Comparison of ENCODE assay signal across 21 mouse cellular contexts in genomic region chr13:55431889-55432685, GRCm38 (mm10). TPM values are rescaled to one million over a fixed set of nuclear protein-coding genes. Genes with fewer than 3 reads are reported as not detected.
DNase-seq lines count a peak whose midpoint lies in the region; ATAC-seq lines count a peak whose summit lies in the region.
"Had no signal": no experiment of that assay in that cellular context is flagged by ENCODE, and none has a peak within 500 bp of the region (broad histone marks: within the 10 kb centered on the region; RNA-seq: fewer than 3 reads in every experiment).

No protein-coding gene starts in this region.

- WGBS in heart, embryonic 12.5 days = 72% methylated on average over 10 of the region's 10 CpGs

- H3K36me3 ChIP-seq in heart, embryonic 12.5 days = no peaks in the 10 kb centered on the region
- H3K36me3 ChIP-seq: embryonic facial prominence, embryonic 12.5 days; forebrain, embryonic 10.5 days; heart, embryonic 13.5 days; midbrain, embryonic 10.5 days had no signal

- ATAC-seq in granulocyte monocyte progenitor cell, adult 5-6 weeks (replicated peaks; ENCODE audit: poor library complexity, severe bottlenecking) = peak; percentile 64
- ATAC-seq in neutrophil, adult 5-6 weeks (ENCODE audit: extremely low read depth, insufficient number of reproducible peaks, low FRiP score, poor library complexity, severe bottlenecking) = peak; percentile 70
- no peak for ATAC-seq in heart, embryonic 12.5 days (ENCODE audit: insufficient number of reproducible peaks, low FRiP score)

- DNase-seq in A20 (ENCODE audit: low read depth, low spot score) = peak; percentile 81
- peak; percentile 86 for DNase-seq in CD4-positive, CD25-positive, alpha-beta regulatory T cell, adult 2 months (ENCODE audit: low read depth, low spot score)
- DNase-seq in layer of hippocampus, adult 9-10 months (ENCODE audit: low spot score) = no peak
- no peak for DNase-seq in embryo, embryonic 9.5 days (ENCODE audit: extremely low spot score)
- DNase-seq in left cerebral cortex, adult 9 months (ENCODE audit: low spot score in 2 of 2) = no peak
- DNase-seq: cerebellum, postnatal 14 days; gastrocnemius, adult 2 months; kidney, adult 8-10 months had no signal

- H3K4me3 ChIP-seq in heart, embryonic 12.5 days = no peak overlapping the region
- H3K4me3 ChIP-seq: embryonic facial prominence, embryonic 12.5 days; forebrain, embryonic 10.5 days; gastrocnemius, adult 2 months; heart, embryonic 13.5 days; midbrain, embryonic 10.5 days had no signal

- no peak overlapping the region for H3K4me2 ChIP-seq in heart, embryonic 12.5 days
- H3K4me2 ChIP-seq: embryonic facial prominence, embryonic 12.5 days; heart, embryonic 13.5 days; hindbrain, embryonic 14.5 days had no signal

- H3K9me3 ChIP-seq in heart, embryonic 12.5 days (replicated peaks) = peaks cover 11% of the 10 kb centered on the region
- H3K9me3 ChIP-seq: embryonic facial prominence, embryonic 12.5 days had no signal

- peaks cover 7% of the 10 kb centered on the region; the same call in 1 of the 2 replicates for H3K27me3 ChIP-seq in heart, embryonic 12.5 days (replicated peaks)
- H3K27me3 ChIP-seq: embryonic facial prominence, embryonic 12.5 days had no signal

- no peaks in the 10 kb centered on the region for H3K4me1 ChIP-seq in heart, embryonic 12.5 days (replicated peaks)
- H3K4me1 ChIP-seq: embryonic facial prominence, embryonic 12.5 days; forebrain, embryonic 10.5 days; heart, embryonic 13.5 days; midbrain, embryonic 10.5 days had no signal

- no peak overlapping the region for H3K9ac ChIP-seq in heart, embryonic 12.5 days
- H3K9ac ChIP-seq: embryonic facial prominence, embryonic 12.5 days; heart, embryonic 13.5 days; hindbrain, embryonic 14.5 days had no signal

- no peak overlapping the region for H3K27ac ChIP-seq in heart, embryonic 12.5 days (ENCODE audit: poor library complexity, severe bottlenecking)
- H3K27ac ChIP-seq: embryonic facial prominence, embryonic 12.5 days; forebrain, embryonic 10.5 days; gastrocnemius, adult 2 months; heart, embryonic 13.5 days; hindbrain, embryonic 14.5 days; midbrain, embryonic 10.5 days had no signal

RNA-seq across cellular contexts. Expression of gene F12, which starts 5.5 kb away (rescaled TPM):
- not detected in 2 replicates for total RNA-seq in granulocyte monocyte progenitor cell, adult 5-6 weeks (2014; fragmentation: Nextera tagmentation)
- total RNA-seq in granulocyte monocyte progenitor cell, adult 5-6 weeks (2017) = not detected in 2 replicates
- total RNA-seq in neutrophil, adult 5-6 weeks (2017) = 2.6 and 2.8 TPM in 2 replicates
- polyA plus RNA-seq in heart, embryonic 12.5 days (2016; fragmentation: Nextera tagmentation; extraction: Ambion mirVana) = 0.96 TPM in 1 of 2 replicates, not detected in the other
- total RNA-seq: gastrocnemius, adult 2 months had no signal
- polyA plus RNA-seq: forebrain, embryonic 10.5 days; limb, embryonic 11.5 days; midbrain, embryonic 10.5 days; neural tube, embryonic 11.5 days; stomach, embryonic 14.5 days had no signal

RNA-seq across cellular contexts. Expression of gene Grk6, which starts 12.8 kb away (rescaled TPM):
- 56.7 and 62.4 TPM in 2 replicates for total RNA-seq in granulocyte monocyte progenitor cell, adult 5-6 weeks (2014; fragmentation: Nextera tagmentation)
- 64.8 and 67.5 TPM in 2 replicates for total RNA-seq in granulocyte monocyte progenitor cell, adult 5-6 weeks (2017)
- total RNA-seq in neutrophil, adult 5-6 weeks (2017) = 362 and 371 TPM in 2 replicates
- polyA plus RNA-seq in heart, embryonic 12.5 days (2016; fragmentation: Nextera tagmentation; extraction: Ambion mirVana) = 27.6 and 29.1 TPM in 2 replicates

RNA-seq across cellular contexts. Expression of gene Pfn3, which starts 17.1 kb away (rescaled TPM):
- total RNA-seq in granulocyte monocyte progenitor cell, adult 5-6 weeks (2014; fragmentation: Nextera tagmentation) = not detected in 2 replicates
- total RNA-seq in granulocyte monocyte progenitor cell, adult 5-6 weeks (2017) = not detected in 2 replicates
- total RNA-seq in neutrophil, adult 5-6 weeks (2017) = not detected in 2 replicates
- not detected in 2 replicates for polyA plus RNA-seq in heart, embryonic 12.5 days (2016; fragmentation: Nextera tagmentation; extraction: Ambion mirVana)
- total RNA-seq: gastrocnemius, adult 2 months; layer of hippocampus, adult 8-10 months had no signal
- polyA plus RNA-seq: embryonic facial prominence, embryonic 12.5 days; forebrain, embryonic 10.5 days; heart, embryonic 13.5 days; limb, embryonic 11.5 days; liver, embryonic 16.5 days; midbrain, embryonic 10.5 days; neural tube, embryonic 11.5 days; stomach, embryonic 14.5 days had no signal

RNA-seq across cellular contexts. Expression of gene Prr7, which starts 32.0 kb away (rescaled TPM):
- 1.9 TPM in 1 of 2 replicates, not detected in the other for total RNA-seq in granulocyte monocyte progenitor cell, adult 5-6 weeks (2014; fragmentation: Nextera tagmentation)
- total RNA-seq in granulocyte monocyte progenitor cell, adult 5-6 weeks (2017) = 1.6 TPM in 1 of 2 replicates, not detected in the other
- 12.3 and 14.1 TPM in 2 replicates for total RNA-seq in neutrophil, adult 5-6 weeks (2017)
- 0.41 TPM in 1 of 2 replicates, not detected in the other for polyA plus RNA-seq in heart, embryonic 12.5 days (2016; fragmentation: Nextera tagmentation; extraction: Ambion mirVana)
- polyA plus RNA-seq: heart, embryonic 13.5 days; liver, embryonic 16.5 days had no signal

RNA-seq across cellular contexts. Expression of gene Slc34a1, which starts 34.1 kb away (rescaled TPM):
- not detected in 2 replicates for total RNA-seq in granulocyte monocyte progenitor cell, adult 5-6 weeks (2014; fragmentation: Nextera tagmentation)
- total RNA-seq in granulocyte monocyte progenitor cell, adult 5-6 weeks (2017) = 0.56 TPM in 1 of 2 replicates, not detected in the other
- 0.25 and 0.35 TPM in 2 replicates for total RNA-seq in neutrophil, adult 5-6 weeks (2017)
- not detected in 2 replicates for polyA plus RNA-seq in heart, embryonic 12.5 days (2016; fragmentation: Nextera tagmentation; extraction: Ambion mirVana)
- total RNA-seq: gastrocnemius, adult 2 months; layer of hippocampus, adult 8-10 months had no signal
- polyA plus RNA-seq: embryonic facial prominence, embryonic 12.5 days; forebrain, embryonic 10.5 days; heart, embryonic 13.5 days; hindbrain, embryonic 14.5 days; limb, embryonic 11.5 days; liver, embryonic 16.5 days; midbrain, embryonic 10.5 days; stomach, embryonic 14.5 days had no signal

Comparison
In these comparisons a context has a peak if more than half of its experiments do, and no peak if none do; other contexts are left out.
1. DNase-seq: peak in A20 (single experiment) and CD4-positive, CD25-positive, alpha-beta regulatory T cell, adult 2 months (single experiment); none in layer of hippocampus, adult 9-10 months (single experiment), embryo, embryonic 9.5 days (single experiment) and left cerebral cortex, adult 9 months (0 of 2).